Mouse (Mus musculus): ENCODE measurements around the gene Spry1. TPM values are rescaled to one million over a fixed set of nuclear protein-coding genes. Genes with fewer than 3 reads are reported as not detected.
A peak's percentile ranks its signal among the peaks of the same experiment; 100 is the strongest.

Gene Spry1
- polyA plus RNA-seq, 1 experiment, result 20.6 TPM

DNA sequence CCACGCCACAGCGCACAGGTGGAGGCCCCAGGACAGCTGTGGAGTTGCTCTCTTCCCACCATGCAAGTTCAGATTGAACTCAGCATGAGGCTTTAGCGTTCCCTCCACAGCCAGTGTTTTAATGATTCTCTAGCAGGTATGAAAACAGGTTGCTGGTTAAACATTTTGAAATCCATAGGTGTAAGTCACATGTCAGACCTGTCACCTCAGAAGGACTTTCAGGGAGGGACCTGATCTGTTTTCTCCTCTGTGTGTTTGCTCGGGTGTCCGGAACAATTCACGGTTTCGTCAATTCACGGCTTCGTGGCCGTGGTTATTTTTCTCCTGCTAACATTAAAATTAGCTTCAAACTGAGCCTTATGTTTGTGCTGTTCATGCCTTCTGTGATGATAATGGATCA, 7.5 kb downstream of the Spry1 start:
- H3K79me2 ChIP-seq (ENCODE audit: control insufficient read depth, insufficient read depth), result peaks cover 15% of the 10 kb centered on the region
- TF ChIP-seq USF1 (IDR thresholded peaks at IDR 0.05; ENCODE audit: low read depth) (no peak), MAX (IDR thresholded peaks at IDR 0.05; ENCODE audit: low read depth) (no peak), POLR2AphosphoS2 (IDR thresholded peaks at IDR 0.05; ENCODE audit: insufficient read length, low read depth) (peak; percentile 68), TCF3 (IDR thresholded peaks at IDR 0.05; ENCODE audit: insufficient read length, low read depth) (no peak), MYOG (IDR thresholded peaks at IDR 0.05; ENCODE audit: control insufficient read depth in 1 of 3, insufficient read depth in 1 of 3, insufficient read length in 2 of 3, low read depth in 2 of 3) (peak in 1 of 3 experiments; percentile 27), CEBPB (IDR thresholded peaks at IDR 0.05; ENCODE audit: insufficient read depth, poor library complexity, severe bottlenecking) (no peak)
- no peak overlapping the region for H3K4me3 ChIP-seq
- H3K36me3 ChIP-seq (ENCODE audit: control insufficient read depth, insufficient read depth), result peaks cover 9% of the 10 kb centered on the region
- no peak overlapping the region for H3K4me2 ChIP-seq (ENCODE audit: low read depth)
- no peak overlapping the region for H3ac ChIP-seq (ENCODE audit: control insufficient read depth, insufficient read length)
- H3K27me3 ChIP-seq (ENCODE audit: control insufficient read depth, insufficient read depth, insufficient read length), result no peaks in the 10 kb centered on the region

DNA sequence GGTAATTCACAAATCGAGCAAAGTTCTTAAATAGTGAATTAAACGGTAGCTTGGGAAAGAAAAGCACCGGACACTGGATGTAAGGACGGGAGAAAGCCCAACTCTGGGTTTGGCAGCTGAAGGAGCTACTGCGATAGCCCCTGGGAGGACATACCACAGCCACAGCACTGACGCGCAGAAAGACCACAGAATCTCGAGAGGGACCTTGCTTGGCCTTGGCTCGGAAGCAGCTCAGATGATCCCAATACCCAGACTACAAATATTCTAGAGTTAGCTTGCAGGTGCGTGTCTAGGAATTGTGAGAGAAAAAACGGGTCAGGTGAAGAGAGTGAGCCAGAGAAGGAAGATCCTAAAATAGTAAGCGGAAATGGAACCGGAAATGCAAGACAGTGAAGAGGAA, 8.5 kb downstream of the Spry1 start:
- TF ChIP-seq E2F4 (IDR thresholded peaks at IDR 0.05; ENCODE audit: insufficient read depth) (no peak), POLR2A (IDR thresholded peaks at IDR 0.05; ENCODE audit: insufficient read length, low read depth) (no peak), TCF3 (IDR thresholded peaks at IDR 0.05; ENCODE audit: insufficient read length, low read depth) (no peak)
- Histone ChIP-seq H3K4me3 (no peak overlapping the region), H3K36me3 (ENCODE audit: control insufficient read depth, insufficient read depth) (peaks cover 9% of the 10 kb centered on the region), H3K27me3 (ENCODE audit: control insufficient read depth, insufficient read depth, insufficient read length) (no peaks in the 10 kb centered on the region), H3K79me2 (ENCODE audit: control insufficient read depth, insufficient read depth) (peaks cover 5% of the 10 kb centered on the region), H3ac (ENCODE audit: control insufficient read depth, insufficient read length) (no peak overlapping the region), H3K4me2 (ENCODE audit: low read depth) (no peak overlapping the region)

DNA sequence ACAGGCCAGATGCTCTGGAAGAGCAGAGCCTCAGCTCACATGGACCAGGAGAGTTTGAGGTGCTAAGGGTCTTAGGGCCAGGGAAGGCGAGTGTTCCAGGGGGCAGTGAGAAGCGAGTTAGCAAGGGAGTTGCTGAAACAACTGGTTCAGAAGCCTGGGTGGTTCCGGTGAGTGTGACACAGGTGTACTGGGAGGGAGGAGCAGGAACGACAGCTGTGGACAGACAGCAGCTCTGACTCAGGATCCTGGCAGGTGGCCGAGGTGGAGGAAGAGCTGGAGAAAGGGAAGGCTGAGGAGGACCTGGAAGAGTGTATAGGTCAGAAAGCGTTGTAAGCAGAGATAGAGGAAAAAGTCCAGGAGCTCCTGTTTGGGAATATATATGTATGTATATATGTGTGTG, 9.5 kb downstream of the Spry1 start:
- Histone ChIP-seq H3K4me3 (no peak overlapping the region), H3ac (ENCODE audit: control insufficient read depth, insufficient read length) (no peak overlapping the region), H3K4me2 (ENCODE audit: low read depth) (no peak overlapping the region), H3K36me3 (ENCODE audit: control insufficient read depth, insufficient read depth) (peaks cover 9% of the 10 kb centered on the region), H3K27me3 (ENCODE audit: control insufficient read depth, insufficient read depth, insufficient read length) (no peaks in the 10 kb centered on the region), H3K79me2 (ENCODE audit: control insufficient read depth, insufficient read depth) (no peaks in the 10 kb centered on the region)
- TF ChIP-seq POLR2AphosphoS2 (IDR thresholded peaks at IDR 0.05; ENCODE audit: insufficient read length, low read depth), result peak; percentile 73
- TF ChIP-seq TCF12 (IDR thresholded peaks at IDR 0.05; ENCODE audit: insufficient read depth, poor library complexity, severe bottlenecking), result peak; percentile 72
- TF ChIP-seq MYOG (IDR thresholded peaks at IDR 0.05; ENCODE audit: control insufficient read depth in 1 of 3, insufficient read depth in 1 of 3, insufficient read length in 2 of 3, low read depth in 2 of 3), result peak; percentile 18 to 92 (median 69)
- TF ChIP-seq MYOD1 (IDR thresholded peaks at IDR 0.05; ENCODE audit: control insufficient read depth in 1 of 3, insufficient read length in 2 of 3, low read depth in 2 of 3), result peak in 2 of 3 experiments; percentile 65 to 89
- no peak for TF ChIP-seq E2F4 (IDR thresholded peaks at IDR 0.05; ENCODE audit: insufficient read depth)
- no peak for TF ChIP-seq REST (IDR thresholded peaks at IDR 0.05; ENCODE audit: insufficient read depth, insufficient read length)

DNA sequence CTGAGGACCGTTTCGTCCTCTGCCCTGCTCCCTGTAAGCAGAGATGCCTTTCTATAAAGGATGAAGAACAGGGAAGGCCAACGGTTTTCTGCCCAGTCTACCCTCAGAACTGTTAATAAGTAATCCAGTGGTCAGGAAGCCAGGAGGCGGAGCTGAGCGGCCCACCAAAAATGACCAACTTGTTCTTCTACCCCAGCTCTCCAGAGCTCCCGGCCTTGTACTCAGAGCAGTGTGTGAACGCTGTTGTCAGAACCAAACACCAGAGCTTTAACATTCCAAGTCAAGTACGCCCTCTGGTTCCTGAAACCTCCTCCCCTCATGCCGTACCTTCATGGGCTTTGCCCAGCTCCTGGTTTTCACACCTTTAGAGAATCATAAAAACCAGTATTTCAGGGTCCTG, 12.8 kb downstream of the Spry1 start:
- Histone ChIP-seq H3ac (ENCODE audit: control insufficient read depth, insufficient read length) (no peak overlapping the region), H3K36me3 (ENCODE audit: control insufficient read depth, insufficient read depth) (no peaks in the 10 kb centered on the region), H3K4me3 (no peak overlapping the region), H3K4me2 (ENCODE audit: low read depth) (no peak overlapping the region), H3K27me3 (ENCODE audit: control insufficient read depth, insufficient read depth, insufficient read length) (no peaks in the 10 kb centered on the region), H3K79me2 (ENCODE audit: control insufficient read depth, insufficient read depth) (no peaks in the 10 kb centered on the region)
- TF ChIP-seq REST (IDR thresholded peaks at IDR 0.05; ENCODE audit: insufficient read depth, insufficient read length), result no peak
- TF ChIP-seq E2F4 (IDR thresholded peaks at IDR 0.05; ENCODE audit: insufficient read depth), result no peak
- no peak for TF ChIP-seq MAX (IDR thresholded peaks at IDR 0.05; ENCODE audit: low read depth)
- TF ChIP-seq POLR2A (IDR thresholded peaks at IDR 0.05; ENCODE audit: insufficient read length, low read depth), result no peak
- TF ChIP-seq USF1 (IDR thresholded peaks at IDR 0.05; ENCODE audit: low read depth), result no peak
- TF ChIP-seq MYOD1 (IDR thresholded peaks at IDR 0.05; ENCODE audit: control insufficient read depth in 1 of 3, insufficient read length in 2 of 3, low read depth in 2 of 3), result no peak
- no peak for TF ChIP-seq TCF3 (IDR thresholded peaks at IDR 0.05; ENCODE audit: insufficient read length, low read depth)

DNA sequence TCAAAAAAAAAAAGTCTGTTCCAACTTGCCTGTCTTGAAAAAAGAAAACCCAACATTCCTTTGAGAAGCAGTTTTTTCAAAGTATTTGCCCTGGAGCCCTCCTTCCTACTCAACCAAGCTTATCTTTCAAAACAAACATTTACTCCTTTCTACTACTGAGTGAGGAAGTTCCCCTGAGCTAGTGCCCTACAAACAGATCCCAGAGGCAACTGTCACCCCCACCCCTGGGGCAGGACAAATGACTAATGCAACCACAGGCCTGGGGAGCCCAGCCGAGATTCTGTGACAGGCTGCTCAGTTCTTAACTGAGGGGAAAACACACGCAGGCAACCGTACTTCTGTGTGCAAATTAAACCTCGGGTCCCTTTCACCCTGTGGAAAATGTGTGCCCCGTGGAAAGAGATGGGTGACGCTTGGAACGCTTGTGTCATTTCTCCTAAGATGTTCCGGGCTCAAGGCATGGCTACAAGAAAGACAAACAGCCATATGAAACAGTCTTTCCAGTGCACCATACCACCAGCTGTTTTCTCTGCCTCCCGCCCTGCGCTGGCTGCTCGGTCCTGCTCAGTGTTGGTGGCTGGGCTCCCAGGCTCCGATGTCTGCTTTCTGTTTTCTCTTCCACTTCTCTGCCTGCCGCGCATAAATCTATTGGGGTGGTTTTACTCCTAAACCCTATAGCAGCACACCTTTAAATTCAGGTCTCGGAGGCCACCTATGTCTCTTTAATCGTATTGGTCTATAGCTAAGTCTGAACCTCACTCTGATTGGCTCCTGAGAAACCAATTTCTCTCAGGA, 14.4 kb downstream of the Spry1 start:
- Histone ChIP-seq H3K79me2 (ENCODE audit: control insufficient read depth, insufficient read depth) (no peaks in the 10 kb centered on the region), H3K4me2 (ENCODE audit: low read depth) (peak overlapping the region; percentile 97), H3ac (ENCODE audit: control insufficient read depth, insufficient read length) (no peak overlapping the region), H3K4me3 (peak overlapping the region; percentile 14), H3K36me3 (ENCODE audit: control insufficient read depth, insufficient read depth) (no peaks in the 10 kb centered on the region), H3K27me3 (ENCODE audit: control insufficient read depth, insufficient read depth, insufficient read length) (no peaks in the 10 kb centered on the region)
- TF ChIP-seq MYOG (IDR thresholded peaks at IDR 0.05; ENCODE audit: control insufficient read depth in 1 of 3, insufficient read depth in 1 of 3, insufficient read length in 2 of 3, low read depth in 2 of 3) (peak; percentile 20 to 71 (median 47)), MYOD1 (IDR thresholded peaks at IDR 0.05; ENCODE audit: control insufficient read depth in 1 of 3, insufficient read length in 2 of 3, low read depth in 2 of 3) (peak in 2 of 3 experiments; percentile 52 to 68), SRF (IDR thresholded peaks at IDR 0.05; ENCODE audit: control insufficient read depth, insufficient read length, low read depth) (no peak)
